Mouse (Mus musculus) layer of hippocampus, postnatal 36 days (tissue): ENCODE results near the gene Klk11. TPM values are rescaled to one million over a fixed set of nuclear protein-coding genes. Genes with fewer than 3 reads are reported as not detected.

ENCODE experiments used
- DNase-seq, 2 experiments: peaks; one replicate each; pipeline ENCODE4 v3.0.0; 2022
- total RNA-seq, 2 experiments: library from RNA; stranded (reverse); gene quantifications; 2 replicates each; pipeline ENCODE4 v1.2.3; 2021

Klk11 gene
- total RNA-seq: not detected

DNA sequence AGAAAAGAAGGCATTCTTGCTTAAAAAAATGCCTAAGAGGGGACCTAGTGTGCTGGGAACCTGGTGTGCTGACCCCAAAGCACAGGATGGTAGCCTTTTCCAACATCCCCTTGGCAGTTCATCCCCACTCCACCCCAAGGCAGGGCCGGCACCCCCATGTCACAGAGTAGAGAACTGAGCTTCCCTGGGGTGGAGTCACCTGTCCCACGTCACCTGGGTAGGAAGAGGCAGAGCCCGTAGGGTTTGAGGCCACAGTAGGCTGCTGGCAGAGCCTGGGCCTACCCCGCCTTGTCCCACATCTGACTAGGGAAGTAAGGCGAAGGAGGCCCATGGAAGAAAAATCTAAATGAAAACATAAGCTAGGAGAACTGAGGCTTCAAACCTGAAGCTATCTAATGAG is at the start of gene Klk11:
Gene Klk11, plus strand, starts transcription at position 241 of the 400 bp plus-strand sequence.
- no peak for DNase-seq

GRCm38 (mm10) chr7:43747788-43748187 is 26.6 kb upstream of the Klk11 start:
- DNase-seq: no peak

DNA sequence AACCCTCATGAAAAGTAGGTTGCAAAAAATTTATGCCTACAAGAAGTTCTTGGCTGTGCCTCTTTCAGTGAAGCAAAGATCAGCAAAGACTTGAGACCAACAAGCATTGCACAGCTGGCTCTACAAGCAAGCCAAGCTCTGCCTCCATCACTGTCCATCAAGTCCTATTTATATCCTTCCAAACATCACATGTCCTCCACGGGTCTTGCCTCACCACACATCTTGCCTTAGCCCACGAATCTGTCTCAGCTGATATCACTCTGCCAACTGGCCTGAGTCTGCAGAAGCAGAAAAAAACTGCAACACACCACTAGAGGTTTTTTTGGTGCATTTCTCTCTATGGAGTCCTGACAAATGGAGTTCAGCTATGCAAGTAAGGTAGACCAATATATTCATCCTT is 21.6 kb upstream of the Klk11 start:
- DNase-seq: no peak

DNA sequence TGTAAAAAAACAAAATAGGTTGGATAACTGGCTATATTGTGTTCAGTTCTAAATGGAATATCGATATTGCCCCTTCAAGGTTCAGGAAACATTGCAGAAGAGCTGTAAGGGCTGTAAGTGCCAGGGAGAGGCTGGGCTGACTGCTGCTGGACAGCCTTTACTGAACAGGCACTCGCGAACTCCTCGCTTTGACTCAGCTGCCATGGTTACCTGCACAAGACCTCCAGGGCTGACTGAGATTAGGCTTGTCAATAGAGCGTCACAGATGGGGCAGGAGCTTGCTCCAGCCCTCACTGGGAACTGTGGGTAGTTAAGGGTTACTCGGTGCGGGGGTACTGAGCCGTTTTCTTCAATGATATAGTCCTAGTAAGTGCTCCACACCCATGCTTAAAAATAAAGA is 7.9 kb upstream of the Klk11 start:
- no peak for DNase-seq

- no peak for DNase-seq
Measured at GRCm38 (mm10) chr7:43768597-43768996, 5.8 kb upstream of the Klk11 start, which contains the start of gene Klk12. Gene Klk12, plus strand, starts transcription at chr7:43768897.

GRCm38 (mm10) chr7:43769636-43770035 is 4.8 kb upstream of the Klk11 start:
- no peak for DNase-seq

- DNase-seq: no peak
Measured at GRCm38 (mm10) chr7:43770701-43771100, 3.7 kb upstream of the Klk11 start.

DNA sequence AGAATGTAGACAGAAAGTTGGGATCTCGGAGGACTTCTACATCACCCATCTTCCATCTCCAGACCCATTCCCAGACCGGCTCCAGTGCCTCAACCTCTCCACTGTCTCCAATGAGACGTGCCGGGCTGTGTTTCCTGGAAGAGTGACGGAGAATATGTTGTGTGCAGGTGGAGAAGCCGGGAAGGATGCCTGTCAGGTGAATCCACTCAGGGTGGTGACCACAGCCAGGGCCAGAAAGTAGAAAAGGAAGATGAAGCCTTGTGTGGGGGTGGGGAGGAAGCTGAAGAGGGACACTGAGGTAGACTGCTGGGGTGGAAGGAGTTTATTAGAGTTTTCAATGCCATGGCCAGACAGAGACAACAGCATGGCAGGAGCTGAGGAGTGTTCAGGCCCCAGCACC is 2.5 kb upstream of the Klk11 start:
- no peak for DNase-seq

GRCm38 (mm10) chr7:43772901-43773300 is 1.5 kb upstream of the Klk11 start:
- no peak for DNase-seq

DNA sequence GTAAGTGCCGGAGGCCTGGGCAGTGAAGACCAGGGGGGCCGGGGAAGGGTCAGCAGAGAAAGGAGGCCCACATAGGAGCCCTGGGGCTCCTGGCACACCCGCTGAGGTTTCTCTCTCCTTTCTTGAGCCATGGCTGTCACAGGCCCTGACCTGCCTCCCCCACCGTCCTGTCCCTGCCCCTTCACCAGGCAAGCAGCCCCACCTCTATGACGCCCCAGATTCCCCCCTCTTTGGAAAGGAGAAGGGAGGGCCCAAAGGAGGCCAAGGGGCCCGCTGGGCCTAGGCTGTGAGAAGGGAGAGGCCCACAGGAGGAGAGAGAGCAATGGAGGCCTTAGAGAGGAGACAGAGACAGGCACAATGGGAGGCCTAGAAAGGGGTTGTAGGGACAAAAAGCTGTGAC is 398 bp downstream of the Klk11 start:
- DNase-seq: no peak

DNA sequence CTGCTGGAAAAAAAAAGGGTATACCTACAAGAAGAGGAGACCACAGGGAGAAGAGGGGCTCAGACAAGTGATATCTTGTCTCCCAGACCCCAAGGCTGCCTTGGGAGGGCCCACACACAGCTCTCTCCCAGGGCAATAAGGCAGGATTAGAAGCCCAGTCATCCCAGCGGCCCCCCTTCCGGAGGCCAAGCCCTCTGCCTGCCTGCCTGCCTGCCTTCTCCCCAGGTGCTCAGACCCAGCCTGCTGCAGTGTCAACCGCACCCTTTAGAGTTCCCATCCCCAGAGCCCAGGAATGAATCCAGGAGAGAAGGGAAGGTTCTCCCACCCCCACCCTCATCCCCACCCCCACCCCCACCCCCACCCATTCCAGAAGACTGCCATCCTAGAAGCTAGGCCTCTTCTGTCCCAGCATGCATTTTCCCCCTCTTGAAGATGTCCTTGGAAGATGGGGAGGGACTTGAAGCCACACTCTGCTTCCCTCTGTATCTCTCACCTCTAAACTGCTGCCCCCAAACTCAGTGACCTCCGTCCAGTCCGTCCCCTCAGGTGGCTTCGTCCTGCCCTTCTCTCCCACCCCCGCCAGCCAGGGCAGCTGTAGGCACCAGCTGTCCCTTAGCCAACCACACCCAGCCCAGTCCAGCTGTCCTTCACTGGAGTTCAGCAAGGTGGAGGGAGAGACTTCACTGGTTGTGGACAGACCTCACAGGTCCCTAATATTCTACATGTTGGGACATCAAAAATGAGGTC is 1.1 kb downstream of the Klk11 start:
- no peak for DNase-seq

- DNase-seq: no peak
Measured at GRCm38 (mm10) chr7:43776506-43776905, 2.1 kb downstream of the Klk11 start.

DNA sequence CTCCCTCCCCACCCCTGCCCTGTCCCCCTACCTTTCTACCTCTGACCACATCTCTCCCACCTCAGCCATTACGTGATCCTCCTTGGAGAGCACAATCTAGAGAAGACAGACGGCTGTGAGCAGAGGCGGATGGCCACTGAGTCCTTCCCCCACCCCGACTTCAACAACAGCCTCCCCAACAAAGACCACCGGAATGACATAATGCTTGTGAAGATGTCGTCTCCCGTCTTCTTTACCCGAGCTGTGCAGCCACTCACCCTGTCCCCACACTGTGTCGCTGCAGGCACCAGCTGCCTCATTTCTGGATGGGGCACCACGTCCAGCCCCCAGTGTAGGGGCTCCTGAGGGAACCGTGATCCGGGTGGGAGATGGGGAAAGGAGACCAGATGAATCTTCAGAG is 3.0 kb downstream of the Klk11 start:
- no peak for DNase-seq

DNA sequence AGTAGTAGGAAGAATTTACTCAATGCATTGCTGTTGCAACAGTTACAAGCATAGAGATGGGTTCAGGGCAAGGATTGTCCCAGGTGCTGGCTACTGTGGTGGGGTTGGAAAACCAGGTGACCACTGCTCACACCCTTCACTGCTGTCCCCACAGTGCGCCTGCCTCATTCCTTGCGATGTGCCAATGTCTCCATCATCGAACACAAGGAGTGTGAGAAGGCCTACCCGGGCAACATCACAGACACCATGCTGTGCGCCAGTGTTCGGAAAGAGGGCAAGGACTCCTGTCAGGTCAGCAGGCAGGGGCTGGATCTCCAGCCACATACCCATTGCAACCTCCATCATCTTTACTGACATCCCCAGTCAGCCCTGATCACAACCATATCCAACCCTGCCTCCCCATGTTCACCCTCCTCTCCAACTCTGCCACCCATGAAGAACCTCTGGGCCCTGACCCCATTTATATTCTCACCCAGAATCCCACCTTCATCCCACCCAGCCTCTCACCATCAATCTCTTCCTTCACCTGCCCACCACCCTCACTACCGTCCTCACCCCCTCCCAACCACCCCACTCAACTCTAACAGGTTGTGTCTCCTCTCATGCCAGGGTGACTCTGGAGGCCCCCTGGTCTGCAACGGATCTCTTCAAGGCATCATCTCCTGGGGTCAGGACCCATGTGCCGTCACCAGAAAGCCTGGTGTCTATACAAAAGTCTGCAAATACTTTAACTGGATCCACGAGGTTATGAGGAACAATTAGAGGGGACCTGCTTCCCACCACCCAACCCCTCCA is 4.0 kb downstream of the Klk11 start:
- DNase-seq: no peak

GRCm38 (mm10) chr7:43780241-43780640 is 5.8 kb downstream of the Klk11 start:
- DNase-seq: no peak

- DNase-seq: no peak
Measured at GRCm38 (mm10) chr7:43780746-43781145, 6.3 kb downstream of the Klk11 start, which contains the start of gene Klk10. Gene Klk10, plus strand, starts transcription at chr7:43781035.

GRCm38 (mm10) chr7:43781541-43781940 is 7.1 kb downstream of the Klk11 start:
- no peak for DNase-seq

- DNase-seq: peak; percentile 60 to 62
Measured at GRCm38 (mm10) chr7:43782275-43783265, 8.2 kb downstream of the Klk11 start.

DNA sequence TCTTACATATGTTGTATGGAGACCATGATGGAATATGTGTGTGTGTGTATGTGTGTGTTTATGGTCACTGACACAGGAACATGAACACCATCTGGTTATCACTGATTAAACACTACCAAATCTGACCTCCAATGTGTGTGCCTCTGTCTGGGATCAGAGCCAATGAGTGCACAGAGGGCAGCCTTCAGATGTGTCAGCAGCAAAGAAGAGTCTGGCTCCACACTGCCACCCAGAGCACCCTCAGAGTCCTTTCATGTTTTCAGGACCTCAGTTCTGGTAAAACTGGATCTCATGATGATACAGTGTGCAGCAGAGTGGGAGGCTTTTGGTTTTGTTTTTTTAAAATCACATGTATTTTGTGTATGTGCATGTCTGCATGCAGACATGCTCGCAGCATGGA is 10.9 kb downstream of the Klk11 start:
- DNase-seq: no peak

GRCm38 (mm10) chr7:43788096-43788495 is 13.7 kb downstream of the Klk11 start:
- DNase-seq: no peak

- DNase-seq: no peak
Measured at GRCm38 (mm10) chr7:43789295-43789694, 14.9 kb downstream of the Klk11 start.

DNA sequence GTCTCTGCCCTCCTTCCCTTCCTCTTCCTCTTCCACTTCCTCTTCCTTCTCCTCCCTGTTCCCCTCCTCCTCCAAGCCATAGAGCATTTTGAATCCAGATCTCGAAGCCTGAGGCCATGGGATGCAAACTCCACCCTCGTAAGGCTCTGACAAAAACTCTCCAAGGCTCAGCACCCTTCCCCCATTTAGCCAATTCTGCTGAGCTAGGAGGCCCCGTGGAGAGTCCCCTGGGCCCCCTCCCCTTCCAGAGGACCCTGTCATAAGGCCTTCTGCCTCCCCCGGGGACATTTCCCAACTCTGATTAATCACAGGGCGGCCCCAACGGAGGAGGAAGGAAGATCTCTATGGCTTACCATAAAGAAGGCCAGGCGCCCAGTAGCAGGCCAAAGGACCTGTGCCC is 17.2 kb downstream of the Klk11 start, which contains the start of gene Klk9:
Gene Klk9, plus strand, starts transcription at position 301 of the 400 bp plus-strand sequence.
- no peak for DNase-seq
